Mouse (Mus musculus): ENCODE data around the gene Opcml.

DNA sequence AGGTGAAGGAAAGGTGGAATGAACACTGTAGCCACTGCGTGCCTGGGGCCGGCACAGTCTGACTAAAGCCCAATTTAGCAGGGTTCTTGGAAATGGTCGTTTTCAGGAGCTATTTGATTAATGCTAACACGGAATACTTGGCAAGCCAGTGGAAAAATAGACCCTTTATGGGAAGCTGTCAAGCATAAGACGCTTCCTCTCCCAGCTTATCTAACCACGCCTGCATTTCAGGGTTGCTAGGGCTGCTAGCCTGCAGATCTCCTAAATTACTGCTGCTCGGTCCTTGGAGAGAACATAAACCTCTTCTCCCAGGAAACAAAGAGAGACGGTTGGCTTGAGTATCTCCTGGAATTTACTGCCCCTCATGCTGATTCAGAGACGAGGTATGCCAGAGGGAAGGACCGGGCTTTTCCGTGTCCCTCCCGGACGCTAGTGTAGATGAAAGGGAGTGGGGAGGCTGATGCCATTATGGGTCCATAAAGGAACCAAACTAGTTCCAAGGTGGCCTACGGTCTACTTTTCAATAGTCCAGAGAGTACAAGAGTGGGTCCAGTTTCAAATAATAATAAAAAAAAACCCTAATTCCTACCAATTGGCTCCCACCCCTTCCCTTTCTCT lies 772.6 kb downstream of the Opcml start:
- no peak for TF ChIP-seq CTCF (IDR thresholded peaks at IDR 0.05; ENCODE audit: extremely low read depth, insufficient read depth, insufficient read length, insufficient replicate concordance)
- TF ChIP-seq POLR2A (IDR thresholded peaks at IDR 0.05; ENCODE audit: low read depth, low read length) = no peak

Measured in spleen, adult 2 months (tissue).